Mouse (Mus musculus) right cerebral cortex, postnatal 4 days (tissue): ENCODE measurements around the gene Mapk6.
"Not testable (repeated sequence)": the region's sequence is repeated elsewhere in the genome, so short reads cannot be mapped to it uniquely, and the experiment has no call there.

Source experiments
- DNase-seq: peaks from one replicate; pipeline ENCODE4 v3.0.0-alpha.2; 2022

Mapk6 gene

GRCm38 (mm10) chr9:75409852-75410378, at the start of gene Mapk6:
Gene Mapk6 (minus strand): TSS chr9:75410005.
- peak; percentile 96 for DNase-seq

- DNase-seq: no peak
Measured at GRCm38 (mm10) chr9:75455684-75456083, 45.9 kb upstream of the Mapk6 start.

GRCm38 (mm10) chr9:75453994-75454393, 44.2 kb upstream of the Mapk6 start:
- no peak for DNase-seq

- no peak for DNase-seq
Measured at GRCm38 (mm10) chr9:75448021-75448420, 38.2 kb upstream of the Mapk6 start.

GRCm38 (mm10) chr9:75446574-75446973, 36.8 kb upstream of the Mapk6 start:
- not testable (repeated sequence) for DNase-seq

GRCm38 (mm10) chr9:75444981-75445380, 35.2 kb upstream of the Mapk6 start:
- no peak for DNase-seq

- no peak for DNase-seq
Measured at GRCm38 (mm10) chr9:75441691-75442131, 31.9 kb upstream of the Mapk6 start.

- peak; percentile 75 for DNase-seq
Measured at GRCm38 (mm10) chr9:75440796-75441666, 31.2 kb upstream of the Mapk6 start, which contains the start of gene Leo1. Gene Leo1 (plus strand): TSS chr9:75441524.

GRCm38 (mm10) chr9:75437653-75438385, 28.0 kb upstream of the Mapk6 start:
- DNase-seq: no peak

- DNase-seq: peak; percentile 21
Measured at GRCm38 (mm10) chr9:75435918-75436317, 26.1 kb upstream of the Mapk6 start.

GRCm38 (mm10) chr9:75435291-75435690, 25.5 kb upstream of the Mapk6 start:
- DNase-seq: no peak

- no peak for DNase-seq
Measured at GRCm38 (mm10) chr9:75434872-75435271, 25.1 kb upstream of the Mapk6 start.

- no peak for DNase-seq
Measured at GRCm38 (mm10) chr9:75434172-75434793, 24.5 kb upstream of the Mapk6 start.

- DNase-seq: no peak
Measured at GRCm38 (mm10) chr9:75432694-75433093, 22.9 kb upstream of the Mapk6 start.

- no peak for DNase-seq
Measured at GRCm38 (mm10) chr9:75430822-75431621, 21.2 kb upstream of the Mapk6 start.

GRCm38 (mm10) chr9:75429657-75430056, 19.9 kb upstream of the Mapk6 start:
- DNase-seq: no peak

- no peak for DNase-seq
Measured at GRCm38 (mm10) chr9:75429040-75429439, 19.2 kb upstream of the Mapk6 start.

GRCm38 (mm10) chr9:75428274-75428600, 18.4 kb upstream of the Mapk6 start:
- no peak for DNase-seq

- no peak for DNase-seq
Measured at GRCm38 (mm10) chr9:75427366-75428273, 17.8 kb upstream of the Mapk6 start.

- DNase-seq: no peak
Measured at GRCm38 (mm10) chr9:75425796-75426391, 16.1 kb upstream of the Mapk6 start.
